Mouse (Mus musculus): ENCODE data around the gene Marcks.

DNA sequence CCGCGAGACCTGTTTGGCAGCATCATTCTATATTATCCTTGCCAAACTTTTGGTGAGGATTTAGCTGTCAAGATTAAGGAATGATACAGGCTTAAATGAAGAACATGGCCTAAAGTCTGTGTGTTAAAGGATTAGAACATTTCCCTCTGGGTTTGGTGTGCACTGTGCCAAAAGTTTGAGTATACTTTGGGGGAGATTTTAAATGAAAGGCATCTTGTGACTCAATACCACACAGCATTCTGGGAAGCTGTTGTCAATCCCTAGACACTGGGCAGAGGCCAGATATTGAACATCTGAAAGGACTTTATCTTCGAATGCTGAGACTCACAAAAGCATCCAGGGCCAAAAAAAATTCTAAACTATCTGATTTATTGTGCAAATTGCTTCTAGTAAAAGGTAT is 21.0 kb upstream of the Marcks start:
- TF ChIP-seq CTCF (conservative IDR thresholded peaks at IDR 0.05 in 1 of 2, IDR thresholded peaks at IDR 0.05 in 1 of 2; ENCODE audit: low read depth in 2 of 2, low read length in 2 of 2) (no peak), ZMIZ1 (IDR thresholded peaks at IDR 0.05; ENCODE audit: low read depth, low read length) (no peak), NELFE (IDR thresholded peaks at IDR 0.05; ENCODE audit: low read depth, low read length) (no peak), POLR2A (IDR thresholded peaks at IDR 0.05; ENCODE audit: low read depth, low read length) (no peak)
